Mouse (Mus musculus) gastrocnemius, adult 2 months (tissue): ENCODE results near the gene Ces2a. TPM values are rescaled to one million over a fixed set of nuclear protein-coding genes. Genes with fewer than 3 reads are reported as not detected.
A peak's percentile ranks its signal among the peaks of the same experiment; 100 is the strongest.

Experiments
- DNase-seq: peaks from one replicate; pipeline ENCODE4 v3.0.0; 2022
- H3K27ac ChIP-seq: fragments of 200-600 bp; 2 replicates; pipeline ENCODE4 v1.8.1; 2022; ENCODE audit warnings: mild to moderate bottlenecking
- H3K4me3 ChIP-seq: fragments of 200-600 bp; 2 replicates; pipeline ENCODE4 v1.8.1; 2022; ENCODE audit warnings: mild to moderate bottlenecking, moderate library complexity
- CTCF ChIP-seq: fragments of 200-600 bp; IDR thresholded peaks from 2 replicates; pipeline ENCODE4 v1.8.1; 2022; ENCODE audit warnings: antibody characterized with exemption, mild to moderate bottlenecking, moderate library complexity
- intact Hi-C: fragments of 180-260 bp; cut with DNase I; formaldehyde crosslinking; loops from one replicate; pipeline ENCODE4 v1.15.1; 2025
- microRNA-seq: library from miRNA; unstranded; fragments of <30 nt; microRNA quantifications from one replicate; pipeline ENCODE4 v1.2.0, GENCODE M21; 2021
- total RNA-seq, 2 experiments: library from RNA; stranded (reverse); gene quantifications; 2 replicates each; pipeline ENCODE4 v1.2.3; 2021

The Ces2a gene
- total RNA-seq, 2 experiments from 2014 or later, result not detected

- DNase-seq, result no peak
- Histone ChIP-seq H3K4me3 (no peak overlapping the region), H3K27ac (no peak overlapping the region)
- intact Hi-C loops, result no loop called here
- TF ChIP-seq CTCF, result no peak
These were observed 36.6 kb downstream of the Ces2a start for GRCm38 (mm10) chr8:104770365-104770764.

GRCm38 (mm10) chr8:104787049-104787448, 53.2 kb downstream of the Ces2a start:
- no peak for DNase-seq
- no peak for TF ChIP-seq CTCF
- intact Hi-C loops, result no loop called here
- Histone ChIP-seq H3K4me3 (no peak overlapping the region), H3K27ac (no peak overlapping the region)

- no peak for DNase-seq
- intact Hi-C loops, result no loop called here
- Histone ChIP-seq H3K27ac (no peak overlapping the region), H3K4me3 (no peak overlapping the region)
- no peak for TF ChIP-seq CTCF
These were observed 55.1 kb downstream of the Ces2a start for GRCm38 (mm10) chr8:104788929-104789328.

DNA sequence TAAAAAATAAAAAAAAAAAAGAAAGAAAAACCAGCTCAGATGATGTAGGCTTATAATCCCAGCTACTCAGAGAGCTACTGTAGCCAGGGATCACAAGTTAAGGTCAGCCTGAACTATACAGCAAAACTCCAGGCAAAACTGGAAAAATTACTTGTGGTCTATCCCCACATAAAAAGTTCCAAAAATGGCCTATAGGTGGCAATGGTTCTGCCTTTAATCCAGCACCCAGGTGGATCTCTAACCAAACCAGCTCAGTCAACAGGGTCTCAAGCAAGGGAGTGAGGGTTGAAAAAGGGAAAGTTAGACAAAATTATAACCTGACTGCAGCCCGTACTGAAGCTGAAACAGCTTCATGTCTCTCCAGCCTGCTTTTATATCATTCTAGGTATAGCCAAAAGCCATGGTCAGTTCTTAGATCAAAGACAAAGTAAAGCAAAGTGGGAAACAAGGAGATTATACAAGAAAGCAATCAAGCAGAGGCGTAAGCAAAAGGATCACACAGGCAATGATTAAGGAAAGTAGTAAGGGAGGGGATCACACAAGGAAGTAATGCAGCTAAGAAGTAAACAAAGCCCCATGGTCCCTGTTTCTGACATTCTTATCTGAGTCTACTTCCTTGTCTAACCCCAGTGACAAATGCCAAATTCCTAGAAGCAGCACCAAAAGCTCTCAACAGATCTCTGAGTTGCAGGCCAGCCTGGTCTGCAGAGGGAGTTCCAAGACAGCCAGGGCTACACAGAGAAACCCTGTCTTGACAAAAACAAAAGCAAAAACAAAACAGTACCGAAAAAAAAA, 56.3 kb downstream of the Ces2a start:
- intact Hi-C loops, result loop anchor here (5.0 to 10.0 kb wide), 2 partner anchors 135 to 222 kb away; no protein-coding TSS in a partner anchor
- no peak for DNase-seq
- TF ChIP-seq CTCF, result peak; percentile 70
- no peak overlapping the region for H3K27ac ChIP-seq
- H3K4me3 ChIP-seq, result no peak overlapping the region

Small RNAs within 50 kb of the gene (microRNA-seq; reads per million reads assigned to microRNA genes)
- gene Gm44328, result not detected

Other genes starting within 250 kb of the Ces2a start
- not detected for gene Terb1, start 224.1 kb upstream of the Ces2a start, total RNA-seq
- gene Nae1, start 199.4 kb upstream of the Ces2a start, total RNA-seq, result 10 to 100 TPM; 26.1 to 28.3 TPM
- gene Car7, start 199.3 kb upstream of the Ces2a start, total RNA-seq, result under 1 TPM; 0.98 to 0.99 TPM
- 1 to 10 TPM; 4.0 to 4.6 TPM for gene Pdp2, start 142.6 kb upstream of the Ces2a start, total RNA-seq
- not detected for gene Cdh16, start 109.6 kb upstream of the Ces2a start, total RNA-seq
- 1 to 10 TPM; 2.8 to 3.1 TPM for gene Rrad, start 102.7 kb upstream of the Ces2a start, total RNA-seq
- gene Ciao2b, start 92.0 kb upstream of the Ces2a start, total RNA-seq, result 10 to 100 TPM; 33.8 to 42.3 TPM
- gene Ces2b, start 97.6 kb downstream of the Ces2a start, total RNA-seq, result under 1 TPM; 0.08 to 0.22 TPM
- gene Ces2c, start 113.1 kb downstream of the Ces2a start, total RNA-seq, result under 1 TPM; 0.45 to 0.56 TPM
- not detected for gene Ces2e, start 192.3 kb downstream of the Ces2a start, total RNA-seq
- gene Ces2f, start 213.4 kb downstream of the Ces2a start, total RNA-seq, result not detected
- gene Ces2g, start 227.7 kb downstream of the Ces2a start, total RNA-seq, result under 1 TPM; 0.31 to 0.53 TPM